Mouse (Mus musculus) c-Kit-positive CD71-positive TER-119-positive erythroid progenitor cells, embryonic 14.5 days (primary cell): ENCODE measurements around the gene Efr3b.

Experiments
- DNase-seq: peaks from one replicate; pipeline ENCODE4 v3.0.0-alpha.2; 2013; ENCODE audit warnings: low spot score

Gene Efr3b

GRCm38 (mm10) chr12:4038061-4039041, at the start of gene Efr3b:
Gene Efr3b, minus strand, starts transcription at chr12:4038915.
- DNase-seq, result peak; percentile 20

- no peak for DNase-seq
Observed at GRCm38 (mm10) chr12:4083441-4083840, 44.7 kb upstream of the Efr3b start.

- DNase-seq, result peak; percentile 94
Observed at GRCm38 (mm10) chr12:4082132-4083001, 43.7 kb upstream of the Efr3b start, which contains the start of gene Dnajc27. Gene Dnajc27, plus strand, starts transcription at chr12:4082583.

DNA sequence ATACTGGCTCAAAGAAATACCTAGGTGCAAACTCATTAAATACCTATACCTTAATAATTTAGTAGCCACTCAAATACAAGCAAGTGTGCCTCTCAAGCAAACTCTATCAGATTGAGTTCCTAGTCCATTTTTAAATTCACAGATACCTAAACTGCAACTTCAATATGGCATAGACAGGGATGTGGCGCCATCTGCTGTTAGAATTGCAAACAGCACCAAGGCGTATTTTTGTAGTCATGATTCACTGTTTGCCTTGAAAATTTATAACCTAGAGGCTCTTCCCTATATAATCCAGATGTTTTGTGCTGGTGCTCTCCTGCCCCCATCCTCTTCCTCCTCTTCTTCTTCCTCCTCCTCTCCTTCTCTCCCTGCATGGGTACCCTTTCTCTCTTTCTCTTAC, 41.6 kb upstream of the Efr3b start:
- DNase-seq, result peak; percentile 70

DNA sequence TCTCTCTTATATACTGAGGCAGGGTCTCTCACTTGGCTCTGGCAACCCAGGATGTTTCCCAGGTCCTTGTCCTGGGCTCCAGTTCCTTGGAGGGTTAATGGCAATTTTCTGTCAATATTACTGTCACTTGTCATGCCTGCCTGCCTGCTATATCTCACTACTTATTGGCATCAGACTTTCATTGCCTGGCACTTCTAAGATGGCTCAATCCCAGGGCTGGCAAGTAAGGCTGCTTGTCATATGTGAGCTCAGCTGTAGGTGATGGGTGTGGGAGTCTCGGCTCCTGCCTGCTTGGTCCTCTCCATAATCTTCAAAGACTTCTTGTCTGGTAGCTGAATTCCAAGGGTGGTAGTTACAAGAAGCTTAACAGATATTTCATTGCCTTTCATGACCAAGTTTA, 39.4 kb upstream of the Efr3b start:
- DNase-seq, result no peak

DNA sequence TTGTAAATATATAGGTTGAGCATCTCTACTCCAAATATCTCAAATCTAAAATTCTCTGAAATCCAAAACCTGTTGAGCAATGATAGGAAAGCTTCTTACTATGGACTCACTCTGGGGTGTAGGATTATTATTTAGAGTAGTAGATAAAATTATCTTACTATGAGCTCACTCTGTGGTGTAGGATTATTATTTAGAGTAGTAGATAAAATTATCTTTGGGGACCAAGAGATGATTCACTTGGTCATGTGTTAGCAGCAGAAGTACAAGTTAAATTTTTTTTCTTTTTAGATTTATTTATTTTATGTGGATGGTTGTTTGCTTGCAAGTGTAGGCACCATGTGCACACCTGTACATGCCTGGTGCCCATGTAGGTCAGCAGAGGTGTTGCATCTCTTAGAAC, 37.7 kb upstream of the Efr3b start:
- no peak for DNase-seq

- no peak for DNase-seq
Observed at GRCm38 (mm10) chr12:4075407-4075806, 36.7 kb upstream of the Efr3b start.

DNA sequence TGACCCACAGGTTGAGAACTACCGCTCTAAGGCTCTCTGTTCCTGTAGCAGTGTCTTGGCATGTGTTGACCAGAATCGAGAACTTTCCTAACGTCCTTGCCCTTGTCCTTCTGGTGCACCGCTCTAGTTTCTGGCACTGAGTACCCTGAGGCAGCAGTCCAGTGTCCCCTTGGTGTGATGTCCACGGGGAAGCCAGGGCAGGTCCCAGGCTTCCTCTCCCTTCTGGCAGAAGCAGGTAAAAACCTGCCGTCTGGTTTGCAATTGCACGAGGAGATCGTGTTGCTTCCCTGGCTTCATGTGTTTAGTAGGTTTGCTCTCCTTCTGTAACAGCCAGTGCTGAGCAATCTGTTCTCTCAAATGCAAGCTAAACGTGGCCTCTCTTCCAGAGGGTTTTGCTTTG, 33.0 kb upstream of the Efr3b start:
- DNase-seq, result no peak

DNA sequence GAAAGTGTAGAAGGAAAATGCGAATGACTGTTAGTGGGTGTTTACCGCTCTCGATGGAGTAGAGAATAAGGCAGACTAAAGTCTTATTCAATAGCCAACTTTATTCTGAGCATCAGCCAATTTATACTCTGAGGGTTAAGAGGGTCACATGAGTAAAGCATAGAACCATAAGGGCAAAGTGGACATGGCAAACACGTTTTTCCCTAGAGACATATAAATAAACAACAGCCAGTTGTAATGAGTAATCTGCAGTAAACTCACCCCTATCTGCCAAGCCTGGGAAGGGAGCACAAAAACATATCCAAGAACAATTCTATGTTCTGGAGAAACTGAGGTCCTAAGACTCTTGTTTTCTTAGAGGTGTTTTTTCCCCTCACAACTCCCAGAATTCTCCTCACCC, 29.8 kb upstream of the Efr3b start:
- DNase-seq, result no peak

DNA sequence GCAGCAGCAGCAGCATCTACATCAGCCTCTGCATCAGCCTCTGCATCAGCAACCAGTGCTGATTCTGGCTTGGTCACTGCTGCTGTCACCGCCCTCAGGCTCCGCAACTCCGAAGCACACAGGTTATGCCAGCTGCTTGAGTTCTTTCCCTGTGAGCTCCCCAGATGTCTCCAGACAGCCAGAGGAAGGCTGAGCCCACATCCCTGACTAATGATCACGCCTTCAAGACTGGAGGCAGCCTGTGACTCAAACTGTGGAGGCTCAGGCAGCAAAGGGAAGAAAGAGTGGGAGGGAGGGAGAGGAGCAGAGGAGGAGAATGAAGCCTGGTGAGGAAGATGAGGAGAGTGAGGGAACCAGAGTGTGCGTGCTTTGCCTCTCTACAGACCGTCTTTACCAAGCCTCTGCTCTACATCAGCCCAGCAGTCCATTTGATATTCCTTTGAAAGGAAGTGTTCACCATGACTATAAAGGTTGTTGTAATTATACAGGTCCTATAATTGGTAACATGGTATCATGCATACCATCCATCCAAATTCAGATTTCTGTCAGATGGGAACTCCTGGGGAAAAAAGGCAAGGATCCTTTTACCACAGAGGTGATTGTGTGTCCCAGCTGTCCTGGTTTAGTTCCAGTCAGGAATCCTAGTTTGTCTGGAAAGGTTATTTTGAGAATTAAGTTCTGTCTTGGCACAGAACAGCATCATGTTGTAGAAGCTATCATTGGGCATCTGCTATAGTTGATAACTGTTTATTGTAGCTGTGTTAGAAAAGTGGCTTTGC, 28.2 kb upstream of the Efr3b start:
- no peak for DNase-seq

DNA sequence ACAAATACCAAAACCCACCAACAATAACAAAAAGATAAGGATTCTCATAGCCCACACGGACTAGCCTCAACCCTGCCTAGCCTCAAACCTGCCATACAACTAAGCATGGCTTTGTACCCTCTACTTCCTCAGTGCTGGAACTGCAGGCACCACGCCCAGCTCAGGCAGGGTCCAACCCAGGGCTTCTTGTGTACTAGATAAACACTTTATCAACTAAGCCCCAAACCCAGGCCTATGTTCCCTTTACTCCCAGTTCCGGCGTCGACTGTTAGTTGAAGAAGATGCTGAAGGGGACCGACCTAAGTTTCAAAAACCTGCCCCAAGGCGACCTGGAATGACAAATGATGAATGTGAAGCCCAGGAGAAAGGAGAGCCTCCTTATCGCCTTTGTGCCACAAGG, 27.2 kb upstream of the Efr3b start:
- DNase-seq, result no peak

DNA sequence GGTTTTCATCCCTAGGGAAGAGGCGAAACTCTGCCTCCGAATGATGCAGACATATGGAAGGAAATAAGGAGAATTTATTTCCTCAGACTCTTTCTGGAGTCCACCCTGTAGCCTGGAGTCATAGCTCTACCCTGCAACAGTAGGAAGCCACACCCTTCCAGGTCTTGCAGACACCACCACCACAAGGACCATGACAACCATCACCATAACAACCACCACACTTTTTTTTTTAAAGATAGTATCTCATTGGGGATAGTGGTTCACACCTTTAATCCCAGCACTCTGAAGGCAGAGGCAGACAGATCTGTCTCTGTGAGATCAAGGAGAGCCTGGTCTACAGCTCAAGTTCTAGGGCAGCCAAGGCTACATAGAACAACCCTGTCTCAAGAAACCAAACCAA, 26.8 kb upstream of the Efr3b start:
- DNase-seq, result no peak

- no peak for DNase-seq
Observed at GRCm38 (mm10) chr12:4059683-4060082, 21.0 kb upstream of the Efr3b start.

- DNase-seq, result no peak
Observed at GRCm38 (mm10) chr12:4058321-4058720, 19.6 kb upstream of the Efr3b start.

- no peak for DNase-seq
Observed at GRCm38 (mm10) chr12:4054845-4055244, 16.1 kb upstream of the Efr3b start.

DNA sequence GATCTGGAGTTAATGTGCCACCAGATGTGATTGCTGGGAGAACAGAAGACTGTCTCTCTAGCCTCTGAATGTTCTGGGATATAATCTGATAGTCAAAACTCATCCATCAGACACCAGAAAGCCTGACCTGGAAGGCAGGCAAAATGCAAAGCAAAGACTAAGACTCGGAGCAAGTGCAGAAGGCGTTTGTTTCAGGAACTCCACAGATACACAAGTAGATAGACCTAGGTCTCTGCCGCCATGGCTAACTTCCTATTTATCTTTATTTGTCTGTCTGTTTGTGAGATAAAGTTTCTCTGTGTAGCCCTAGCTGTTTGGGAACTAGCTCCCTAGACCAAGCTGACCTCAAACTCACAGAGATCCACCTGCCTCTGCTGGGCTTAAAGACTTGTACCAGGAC, 14.9 kb upstream of the Efr3b start:
- no peak for DNase-seq

DNA sequence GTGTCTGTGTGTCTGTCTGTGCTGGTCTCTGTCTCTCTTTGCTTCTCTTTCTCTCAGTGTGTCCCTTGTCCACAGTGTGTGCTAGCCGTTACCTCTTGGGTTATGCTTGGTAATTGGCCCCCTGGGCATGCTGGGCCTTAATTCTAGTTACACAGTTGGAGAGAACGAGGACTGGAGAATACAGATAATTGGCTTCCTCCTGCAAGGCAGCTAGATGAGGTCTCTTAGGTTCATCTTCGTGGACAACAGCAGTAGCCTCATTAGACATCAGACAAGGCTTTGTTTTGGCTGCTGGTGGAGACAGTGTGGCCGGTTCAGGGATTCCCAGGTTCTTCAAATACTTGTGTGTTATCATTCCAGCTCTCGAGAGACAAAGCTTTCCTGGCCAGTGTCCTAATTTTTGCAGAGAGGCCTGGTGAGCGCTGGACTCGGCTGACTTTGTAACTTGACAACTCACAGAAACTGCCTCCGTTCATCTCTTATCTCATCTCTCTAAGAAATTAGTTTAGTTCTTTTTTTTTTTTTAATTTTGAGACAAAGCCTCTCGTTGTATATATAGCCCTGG, 12.2 kb upstream of the Efr3b start:
- DNase-seq, result no peak

DNA sequence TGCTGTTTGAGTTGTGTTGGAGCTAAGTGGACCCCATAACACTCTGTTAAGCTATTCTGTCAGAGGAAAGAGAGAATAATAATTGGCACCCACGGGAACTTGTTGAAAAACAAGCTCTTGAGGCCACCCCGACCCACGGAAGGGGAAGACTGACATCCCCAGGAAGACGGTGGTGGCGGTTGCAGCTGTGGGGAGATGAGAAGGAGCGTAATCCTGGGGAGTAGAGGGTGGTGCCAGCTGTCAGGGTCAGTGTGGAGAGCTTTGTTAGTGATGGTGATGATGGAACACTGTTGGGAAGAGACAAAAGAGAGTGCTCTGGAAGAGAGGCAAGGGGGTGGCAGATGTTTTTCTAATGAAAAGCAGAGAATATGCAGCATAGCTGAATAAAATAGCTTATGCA, 9.3 kb upstream of the Efr3b start:
- DNase-seq, result no peak

- no peak for DNase-seq
Observed at GRCm38 (mm10) chr12:4045992-4046391, 7.3 kb upstream of the Efr3b start.

DNA sequence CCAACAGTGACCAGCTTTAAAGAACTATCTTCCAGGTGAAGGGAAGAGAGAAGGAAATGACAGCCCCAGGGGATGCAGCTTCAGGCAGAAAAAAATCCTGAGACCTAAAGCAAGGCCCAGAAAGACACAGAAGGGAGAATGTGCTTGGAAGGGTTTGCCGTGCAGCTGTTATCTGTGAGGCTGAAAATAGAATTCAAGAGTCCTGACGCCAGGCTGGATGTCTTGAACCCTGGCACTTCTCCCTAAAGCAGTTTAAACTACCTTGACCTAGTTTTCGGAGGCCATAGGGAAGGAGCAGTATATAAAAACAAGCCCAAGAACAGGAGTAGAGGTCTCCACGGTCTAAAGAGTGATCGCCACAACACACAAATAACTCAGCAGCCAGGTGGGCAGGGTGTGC, 3.7 kb upstream of the Efr3b start:
- no peak for DNase-seq

- no peak for DNase-seq
Observed at GRCm38 (mm10) chr12:4039046-4039445, 331 bp upstream of the Efr3b start.

DNA sequence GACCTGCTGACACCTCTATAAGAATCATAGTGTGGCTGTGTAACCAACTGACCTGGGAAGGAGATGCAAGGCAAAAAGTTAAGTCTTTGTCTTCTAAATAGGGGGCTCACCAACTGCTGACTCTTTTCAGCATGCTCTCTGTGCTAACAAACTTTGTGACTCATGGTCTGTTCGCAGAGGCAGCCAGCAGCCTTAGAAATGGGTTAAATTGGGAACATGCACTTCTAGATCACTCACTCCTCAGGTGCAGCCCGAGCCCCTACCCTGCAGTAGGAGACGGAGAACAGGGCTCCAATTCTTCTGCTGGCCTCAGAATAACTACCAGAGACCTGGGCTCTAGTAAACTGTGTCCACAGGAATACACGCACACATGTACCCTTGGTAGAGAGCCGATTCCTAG, 1.2 kb downstream of the Efr3b start:
- no peak for DNase-seq
